Mouse (Mus musculus): Measurements from ENCODE around the gene Ip6k1. TPM values are rescaled to one million over a fixed set of nuclear protein-coding genes. Genes with fewer than 3 reads are reported as not detected.

Gene Ip6k1
- polyA plus RNA-seq, 1 experiment from 2014 or later, result 55.3 TPM

DNA sequence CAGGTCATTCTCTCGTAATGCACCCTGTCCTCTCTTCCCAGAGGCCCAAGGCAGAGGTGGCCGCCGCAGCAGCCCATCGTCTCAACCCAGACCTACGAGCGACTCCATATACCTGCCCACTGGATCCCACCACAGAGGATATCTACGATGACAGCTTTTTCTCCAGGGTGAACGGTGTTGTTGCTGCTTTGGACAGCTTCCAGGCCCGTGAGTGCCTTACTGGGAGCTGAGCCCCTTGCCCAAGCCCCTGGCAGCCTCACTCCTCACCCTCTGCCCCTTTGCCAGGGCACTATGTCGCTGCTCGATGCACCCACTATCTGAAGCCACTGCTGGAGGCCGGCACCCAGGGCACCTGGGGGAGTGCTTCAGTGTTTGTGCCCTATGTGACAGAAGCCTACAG lies 23.5 kb upstream of the Ip6k1 start:
- H3K4me2 ChIP-seq (ENCODE audit: low read depth, low read length), result no peak overlapping the region
- H3K4me1 ChIP-seq (replicated peaks; ENCODE audit: control insufficient read depth, insufficient read depth, low read length), result peaks cover 39% of the 10 kb centered on the region
- H3K9me3 ChIP-seq (ENCODE audit: control insufficient read depth, low read length), result no peaks in the 10 kb centered on the region
- ATAC-seq (ENCODE audit: low read depth), result no peak
- no peak overlapping the region for H3K4me3 ChIP-seq (ENCODE audit: low read length)
- H3K27ac ChIP-seq (ENCODE audit: low read length), result no peak overlapping the region
- WGBS, result 79% methylated on average over 12 of the region's 12 CpGs
- no peak overlapping the region for H3K9ac ChIP-seq (ENCODE audit: low read length)
- no peaks in the 10 kb centered on the region for H3K27me3 ChIP-seq (ENCODE audit: control insufficient read depth, insufficient read depth, low read depth, low read length)
- no peaks in the 10 kb centered on the region for H3K36me3 ChIP-seq (ENCODE audit: control insufficient read depth, insufficient read depth, low read length)

DNA sequence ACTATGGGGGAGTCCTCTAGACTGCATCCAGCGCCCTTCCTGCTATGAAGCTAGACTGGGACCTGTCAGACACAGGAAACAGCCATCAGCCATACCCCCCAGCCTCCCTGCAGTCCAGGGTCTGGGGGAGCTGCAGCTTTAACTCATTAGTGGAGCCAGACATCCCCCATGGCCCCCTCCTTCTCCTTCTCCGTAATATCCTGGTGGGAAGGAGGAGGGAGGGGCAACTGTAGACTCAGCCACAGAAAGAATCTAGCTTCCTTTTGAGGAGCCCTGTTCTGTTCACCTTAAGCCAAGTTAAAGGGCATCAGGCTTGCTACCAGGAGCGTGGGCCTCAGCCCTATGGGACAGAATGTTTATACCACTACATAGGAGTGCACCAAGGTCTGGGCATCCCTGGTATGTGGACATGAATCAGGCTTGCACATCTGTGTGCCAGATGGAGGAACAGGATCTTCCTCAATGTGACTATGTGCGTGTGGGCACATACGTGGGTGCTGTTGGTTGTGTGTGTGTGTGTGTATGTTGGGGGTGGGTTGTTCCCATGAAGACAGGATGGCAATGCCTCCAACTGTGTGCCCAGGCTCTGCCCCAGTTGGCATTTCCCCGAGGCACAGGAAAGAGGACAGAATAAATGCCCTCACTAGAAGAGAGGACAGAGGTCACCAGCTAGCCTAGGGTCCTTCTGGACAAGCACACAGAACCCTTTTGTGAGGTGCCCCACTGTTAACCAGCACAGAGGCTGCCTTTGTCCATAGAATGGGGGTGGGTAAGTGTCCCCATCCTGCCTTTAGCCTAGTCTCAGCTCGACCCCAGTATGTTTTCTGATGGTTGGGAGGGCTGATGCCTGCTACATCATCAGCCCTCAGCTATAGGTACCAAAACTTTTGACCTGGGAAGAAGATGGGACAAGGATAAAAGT lies 20.4 kb upstream of the Ip6k1 start:
- peak overlapping the region; percentile 82 for H3K9ac ChIP-seq (ENCODE audit: low read length)
- peak; percentile 39 for ATAC-seq (ENCODE audit: low read depth)
- H3K27me3 ChIP-seq (ENCODE audit: control insufficient read depth, insufficient read depth, low read depth, low read length), result no peaks in the 10 kb centered on the region
- H3K36me3 ChIP-seq (ENCODE audit: control insufficient read depth, insufficient read depth, low read length), result no peaks in the 10 kb centered on the region
- peak overlapping the region; percentile 74 for H3K4me3 ChIP-seq (ENCODE audit: low read length)
- no peaks in the 10 kb centered on the region for H3K9me3 ChIP-seq (ENCODE audit: control insufficient read depth, low read length)
- 22% methylated on average over 7 of the region's 7 CpGs for WGBS
- peaks cover 40% of the 10 kb centered on the region for H3K4me1 ChIP-seq (replicated peaks; ENCODE audit: control insufficient read depth, insufficient read depth, low read length)
- peak overlapping the region; percentile 86 for H3K4me2 ChIP-seq (ENCODE audit: low read depth, low read length)
- peak overlapping the region; percentile 100 for H3K27ac ChIP-seq (ENCODE audit: low read length)

DNA sequence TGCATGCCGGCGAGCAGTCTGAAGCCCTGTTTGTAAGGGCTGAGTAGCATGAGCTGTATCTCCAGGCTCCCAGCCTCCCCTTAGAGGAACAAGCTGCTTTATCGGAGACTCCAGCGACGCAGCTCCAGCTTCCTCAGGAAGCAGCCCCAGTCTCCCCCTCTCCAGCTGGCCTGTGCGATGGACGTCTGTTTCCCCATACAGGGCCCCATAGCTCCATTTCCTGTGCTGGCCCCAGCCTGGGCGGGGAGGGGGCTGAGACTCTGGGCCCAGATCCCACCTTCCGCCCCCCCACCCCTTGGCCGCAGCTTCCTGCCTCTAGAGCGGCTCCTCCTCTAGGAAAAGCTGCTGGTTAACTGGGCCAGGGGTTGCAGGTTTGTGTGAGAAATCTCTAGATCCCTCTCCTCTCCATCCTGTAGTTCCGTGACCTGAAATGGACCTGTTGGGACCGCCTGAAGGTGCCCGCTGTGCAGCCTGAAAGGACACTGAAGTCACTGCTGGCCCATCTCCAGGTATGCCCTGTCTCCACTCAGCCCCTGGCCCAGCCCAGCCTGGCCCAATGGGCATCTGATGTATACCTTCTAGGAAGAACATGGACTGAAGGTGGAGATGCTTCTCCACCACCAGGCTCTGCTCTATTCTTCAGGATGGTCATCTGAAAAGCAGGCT lies 19.5 kb upstream of the Ip6k1 start, which contains the start of gene Gm20661:
Gene Gm20661, plus strand, starts transcription at position 378 of the 666 bp plus-strand sequence.
- Histone ChIP-seq H3K4me3 (ENCODE audit: low read length) (peak within 1 kb of the TSS; percentile 74), H3K27me3 (ENCODE audit: control insufficient read depth, insufficient read depth, low read depth, low read length) (no peaks in the 10 kb centered on the region), H3K27ac (ENCODE audit: low read length) (peak within 1 kb of the TSS; percentile 100), H3K4me2 (ENCODE audit: low read depth, low read length) (peak within 1 kb of the TSS; percentile 86), H3K4me1 (replicated peaks; ENCODE audit: control insufficient read depth, insufficient read depth, low read length) (peaks cover 40% of the 10 kb centered on the region), H3K9ac (ENCODE audit: low read length) (peak within 1 kb of the TSS; percentile 82), H3K36me3 (ENCODE audit: control insufficient read depth, insufficient read depth, low read length) (no peaks in the 10 kb centered on the region), H3K9me3 (ENCODE audit: control insufficient read depth, low read length) (no peaks in the 10 kb centered on the region)
- peak; percentile 84 for ATAC-seq (ENCODE audit: low read depth)
- 15% methylated on average over 14 of the region's 14 CpGs for WGBS

DNA sequence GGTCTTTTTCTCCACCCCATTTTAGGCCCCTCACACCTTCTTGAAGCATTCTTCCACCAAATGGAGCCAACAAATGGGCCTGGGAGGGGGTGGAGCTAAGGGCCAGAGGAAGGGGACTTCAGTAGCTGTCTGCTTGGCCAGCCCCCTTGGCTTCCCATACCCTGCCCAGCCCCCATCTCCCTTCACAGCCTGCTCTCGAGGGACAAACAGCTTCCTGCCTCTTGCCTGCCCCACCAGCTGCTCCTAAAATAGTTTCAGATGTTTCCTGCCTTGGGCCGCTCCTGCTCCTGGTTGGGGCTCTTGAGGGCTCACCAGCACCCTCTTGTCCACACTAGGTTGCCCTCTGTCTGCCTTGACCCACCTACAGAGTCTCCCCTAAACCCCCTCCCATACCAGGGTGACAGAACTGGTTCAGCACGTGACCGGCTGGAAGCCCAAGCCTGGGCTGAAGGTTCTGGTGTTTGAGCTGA lies 18.8 kb upstream of the Ip6k1 start:
- peak; percentile 82 for ATAC-seq (ENCODE audit: low read depth)
- peak overlapping the region; percentile 74 for H3K4me3 ChIP-seq (ENCODE audit: low read length)
- H3K27me3 ChIP-seq (ENCODE audit: control insufficient read depth, insufficient read depth, low read depth, low read length), result no peaks in the 10 kb centered on the region
- H3K9ac ChIP-seq (ENCODE audit: low read length), result peak overlapping the region; percentile 82
- no peaks in the 10 kb centered on the region for H3K36me3 ChIP-seq (ENCODE audit: control insufficient read depth, insufficient read depth, low read length)
- H3K27ac ChIP-seq (ENCODE audit: low read length), result peak overlapping the region; percentile 100
- H3K9me3 ChIP-seq (ENCODE audit: control insufficient read depth, low read length), result no peaks in the 10 kb centered on the region
- peak overlapping the region; percentile 86 for H3K4me2 ChIP-seq (ENCODE audit: low read depth, low read length)
- H3K4me1 ChIP-seq (replicated peaks; ENCODE audit: control insufficient read depth, insufficient read depth, low read length), result peaks cover 40% of the 10 kb centered on the region
- WGBS, result 6% methylated on average over 4 of the region's 4 CpGs

DNA sequence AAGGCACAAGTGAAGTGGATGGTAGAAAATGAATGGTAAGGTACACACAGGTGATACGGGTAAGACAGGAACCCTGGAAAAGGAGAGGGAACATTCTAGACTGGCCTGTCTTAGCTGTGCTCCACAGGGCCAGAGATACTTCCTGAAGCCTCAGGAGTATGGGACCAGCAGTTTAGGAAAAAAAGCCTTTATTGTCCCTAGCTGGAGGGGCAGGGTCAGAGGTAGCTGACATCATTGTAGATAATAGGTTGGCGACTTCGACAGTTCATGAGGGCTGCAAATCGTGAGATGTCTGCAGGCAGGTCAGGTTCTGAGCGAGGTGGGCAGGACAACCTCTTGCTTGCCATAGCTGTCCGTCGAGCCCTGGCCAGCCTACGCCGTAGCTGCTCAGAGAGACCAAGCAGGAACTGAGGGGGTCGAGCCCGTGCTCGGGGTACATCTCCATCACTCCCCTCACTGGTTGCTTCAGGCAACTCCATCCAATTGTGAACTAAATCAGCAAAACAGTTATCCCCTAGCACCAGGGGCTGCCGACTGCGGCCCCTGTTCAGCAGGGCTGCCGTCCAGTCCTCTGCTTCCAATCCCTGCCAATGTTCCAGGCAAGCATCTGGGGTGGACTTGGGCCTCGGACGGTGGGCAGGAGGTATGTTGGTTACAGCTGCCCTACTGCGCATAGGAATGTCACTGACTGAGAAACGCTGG lies 18.1 kb upstream of the Ip6k1 start:
- peak overlapping the region; percentile 100 for H3K27ac ChIP-seq (ENCODE audit: low read length)
- peak overlapping the region; percentile 74 for H3K4me3 ChIP-seq (ENCODE audit: low read length)
- 29% methylated on average over 19 of the region's 19 CpGs for WGBS
- H3K36me3 ChIP-seq (ENCODE audit: control insufficient read depth, insufficient read depth, low read length), result no peaks in the 10 kb centered on the region
- no peaks in the 10 kb centered on the region for H3K27me3 ChIP-seq (ENCODE audit: control insufficient read depth, insufficient read depth, low read depth, low read length)
- H3K9ac ChIP-seq (ENCODE audit: low read length), result peak overlapping the region; percentile 82
- no peak for ATAC-seq (ENCODE audit: low read depth)
- H3K4me1 ChIP-seq (replicated peaks; ENCODE audit: control insufficient read depth, insufficient read depth, low read length), result peaks cover 40% of the 10 kb centered on the region
- peak overlapping the region; percentile 86 for H3K4me2 ChIP-seq (ENCODE audit: low read depth, low read length)
- no peaks in the 10 kb centered on the region for H3K9me3 ChIP-seq (ENCODE audit: control insufficient read depth, low read length)

DNA sequence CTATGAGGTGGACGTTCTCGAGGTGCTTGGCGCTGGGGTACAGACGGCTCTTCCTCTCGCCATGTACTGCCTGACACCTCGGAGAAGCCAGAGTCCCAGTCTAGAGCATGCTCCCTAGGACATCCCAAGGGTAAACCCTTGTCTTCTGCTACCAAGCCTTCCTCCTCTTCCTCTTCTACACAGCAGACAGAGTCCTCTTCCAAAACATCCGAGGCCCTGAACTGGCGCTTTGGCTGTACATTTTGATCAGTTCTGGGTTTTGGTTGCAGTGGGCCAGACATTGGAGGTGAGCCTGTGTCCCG lies 17.6 kb upstream of the Ip6k1 start:
- H3K9me3 ChIP-seq (ENCODE audit: control insufficient read depth, low read length), result no peaks in the 10 kb centered on the region
- H3K4me1 ChIP-seq (replicated peaks; ENCODE audit: control insufficient read depth, insufficient read depth, low read length), result peaks cover 40% of the 10 kb centered on the region
- no peaks in the 10 kb centered on the region for H3K27me3 ChIP-seq (ENCODE audit: control insufficient read depth, insufficient read depth, low read depth, low read length)
- peak overlapping the region; percentile 86 for H3K4me2 ChIP-seq (ENCODE audit: low read depth, low read length)
- H3K27ac ChIP-seq (ENCODE audit: low read length), result peak overlapping the region; percentile 100
- H3K36me3 ChIP-seq (ENCODE audit: control insufficient read depth, insufficient read depth, low read length), result no peaks in the 10 kb centered on the region
- 39% methylated on average over 9 of the region's 9 CpGs for WGBS
- H3K4me3 ChIP-seq (ENCODE audit: low read length), result peak overlapping the region; percentile 74
- peak overlapping the region; percentile 82 for H3K9ac ChIP-seq (ENCODE audit: low read length)
- ATAC-seq (ENCODE audit: low read depth), result no peak

DNA sequence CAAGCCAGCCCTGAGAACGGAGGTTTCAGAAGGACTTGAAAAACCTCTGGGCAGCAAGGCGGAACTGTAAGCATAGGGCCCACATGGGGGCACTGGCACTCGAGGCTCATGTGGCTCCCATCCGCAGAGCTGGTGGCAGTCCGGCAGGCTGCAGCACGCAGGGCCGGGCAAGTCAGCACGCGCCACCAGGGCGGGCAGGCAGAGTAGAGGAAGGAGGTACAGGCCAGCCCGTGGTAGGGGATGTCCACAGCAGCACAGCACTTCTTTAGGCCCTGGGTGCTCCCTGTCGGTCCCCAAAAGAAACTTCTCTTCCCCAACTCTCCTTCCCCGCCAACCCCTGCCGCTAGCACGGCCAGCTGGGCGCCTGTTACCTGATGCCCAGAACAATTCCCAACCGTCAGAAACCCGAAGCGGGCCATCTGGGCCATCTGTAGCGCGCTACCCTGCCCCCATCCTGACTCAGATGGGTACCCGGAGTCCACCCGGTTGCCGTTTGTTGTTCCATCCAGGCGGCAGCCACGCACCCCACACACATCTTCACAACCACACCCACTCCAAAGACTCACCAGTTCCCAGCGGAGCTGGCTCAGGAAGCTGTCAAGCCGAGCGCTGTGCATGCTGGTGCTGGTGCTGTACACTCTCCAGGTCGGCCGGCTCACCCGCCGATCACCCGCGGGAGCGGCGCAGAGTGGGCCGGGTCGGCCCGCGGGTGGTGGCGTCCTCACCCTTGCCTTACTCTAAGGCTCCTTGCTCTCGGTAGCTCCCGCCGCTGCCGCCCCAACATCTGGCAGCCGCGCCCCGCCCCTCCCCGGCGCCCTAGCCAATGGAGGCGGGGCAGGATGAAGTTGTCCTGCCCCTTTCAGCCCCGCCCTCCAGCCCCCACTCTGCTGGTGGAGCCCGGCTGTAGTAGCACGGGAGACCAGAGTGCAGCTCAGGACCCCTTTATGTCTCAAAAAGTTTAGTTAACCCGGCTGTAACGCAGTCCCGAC lies 16.9 kb upstream of the Ip6k1 start, which contains the start of gene Inka1:
Gene Inka1, minus strand, starts transcription at position 749 of the 989 bp plus-strand sequence.
- peak within 1 kb of the TSS; percentile 82 for H3K9ac ChIP-seq (ENCODE audit: low read length)
- peak; percentile 70 for ATAC-seq (ENCODE audit: low read depth)
- peak within 1 kb of the TSS; percentile 74 for H3K4me3 ChIP-seq (ENCODE audit: low read length)
- H3K9me3 ChIP-seq (ENCODE audit: control insufficient read depth, low read length), result no peaks in the 10 kb centered on the region
- H3K27me3 ChIP-seq (ENCODE audit: control insufficient read depth, insufficient read depth, low read depth, low read length), result no peaks in the 10 kb centered on the region
- WGBS, result under 1% methylated on average over 58 of the region's 58 CpGs
- H3K4me2 ChIP-seq (ENCODE audit: low read depth, low read length), result peak within 1 kb of the TSS; percentile 86
- peak within 1 kb of the TSS; percentile 100 for H3K27ac ChIP-seq (ENCODE audit: low read length)
- H3K4me1 ChIP-seq (replicated peaks; ENCODE audit: control insufficient read depth, insufficient read depth, low read length), result peaks cover 35% of the 10 kb centered on the region
- no peaks in the 10 kb centered on the region for H3K36me3 ChIP-seq (ENCODE audit: control insufficient read depth, insufficient read depth, low read length)

DNA sequence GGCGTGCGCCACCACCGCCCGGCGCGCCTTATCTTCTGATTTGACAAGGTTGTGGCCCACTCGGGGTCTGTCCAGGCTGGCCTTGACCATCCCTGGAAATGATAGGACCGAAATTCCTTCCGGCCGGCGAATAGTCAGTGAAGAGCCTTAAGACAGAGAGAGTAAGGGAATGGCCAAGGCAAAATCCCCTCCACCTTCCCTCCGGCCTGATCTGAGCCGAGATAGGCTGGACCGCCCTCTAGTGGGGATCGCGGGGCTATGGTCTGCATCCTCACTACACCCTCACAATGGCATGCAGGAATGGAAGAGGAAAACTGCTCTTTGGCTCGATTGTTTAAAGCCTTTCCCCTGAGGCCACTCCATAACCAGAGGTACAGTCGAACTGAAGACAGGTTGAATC lies 15.9 kb upstream of the Ip6k1 start:
- peak; percentile 39 for ATAC-seq (ENCODE audit: low read depth)
- WGBS, result 7% methylated on average over 18 of the region's 18 CpGs

More for the DNA sequence above, 15.9 kb upstream of the Ip6k1 start:
- Histone ChIP-seq H3K9ac (ENCODE audit: low read length) (peak overlapping the region; percentile 40), H3K27me3 (ENCODE audit: control insufficient read depth, insufficient read depth, low read depth, low read length) (no peaks in the 10 kb centered on the region), H3K4me1 (replicated peaks; ENCODE audit: control insufficient read depth, insufficient read depth, low read length) (peaks cover 25% of the 10 kb centered on the region), H3K9me3 (ENCODE audit: control insufficient read depth, low read length) (no peaks in the 10 kb centered on the region), H3K27ac (ENCODE audit: low read length) (peak overlapping the region; percentile 100), H3K4me2 (ENCODE audit: low read depth, low read length) (peak overlapping the region; percentile 86), H3K4me3 (ENCODE audit: low read length) (peak overlapping the region; percentile 74), H3K36me3 (ENCODE audit: control insufficient read depth, insufficient read depth, low read length) (no peaks in the 10 kb centered on the region)

Measured in lung, embryonic 16.5 days (tissue).